Mouse (Mus musculus) right cerebral cortex, postnatal 25 days (tissue): ENCODE data around the gene Ubash3b.

Source experiments
- DNase-seq: peaks from one replicate; pipeline ENCODE4 v3.0.0; 2022

Gene Ubash3b

GRCm38 (mm10) chr9:41166886-41167285 is 5.4 kb upstream of the Ubash3b start:
- no peak for DNase-seq

GRCm38 (mm10) chr9:41162363-41162762 is 866 bp upstream of the Ubash3b start:
- DNase-seq: no peak

- no peak for DNase-seq
Measured at GRCm38 (mm10) chr9:41160536-41161176, 841 bp downstream of the Ubash3b start.

- no peak for DNase-seq
Measured at GRCm38 (mm10) chr9:41159223-41159622, 2.3 kb downstream of the Ubash3b start.

- no peak for DNase-seq
Measured at GRCm38 (mm10) chr9:41157872-41158567, 3.5 kb downstream of the Ubash3b start.

GRCm38 (mm10) chr9:41157020-41157871 is 4.3 kb downstream of the Ubash3b start:
- DNase-seq: peak; percentile 73

- DNase-seq: peak; percentile 46
Measured at GRCm38 (mm10) chr9:41156720-41157019, 4.8 kb downstream of the Ubash3b start.

- DNase-seq: no peak
Measured at GRCm38 (mm10) chr9:41156006-41156719, 5.3 kb downstream of the Ubash3b start.

GRCm38 (mm10) chr9:41153979-41154378 is 7.5 kb downstream of the Ubash3b start:
- DNase-seq: no peak

- DNase-seq: no peak
Measured at GRCm38 (mm10) chr9:41153050-41153449, 8.4 kb downstream of the Ubash3b start.

GRCm38 (mm10) chr9:41151491-41151890 is 10.0 kb downstream of the Ubash3b start:
- DNase-seq: no peak

- DNase-seq: no peak
Measured at GRCm38 (mm10) chr9:41149896-41150295, 11.6 kb downstream of the Ubash3b start.

- no peak for DNase-seq
Measured at GRCm38 (mm10) chr9:41149079-41149676, 12.3 kb downstream of the Ubash3b start.

- no peak for DNase-seq
Measured at GRCm38 (mm10) chr9:41148600-41148999, 12.9 kb downstream of the Ubash3b start.

GRCm38 (mm10) chr9:41147203-41147842 is 14.2 kb downstream of the Ubash3b start:
- peak; percentile 29 for DNase-seq

- no peak for DNase-seq
Measured at GRCm38 (mm10) chr9:41143825-41144224, 17.7 kb downstream of the Ubash3b start.

- DNase-seq: no peak
Measured at GRCm38 (mm10) chr9:41143115-41143514, 18.4 kb downstream of the Ubash3b start.

- DNase-seq: no peak
Measured at GRCm38 (mm10) chr9:41141026-41141425, 20.5 kb downstream of the Ubash3b start.

- DNase-seq: no peak
Measured at GRCm38 (mm10) chr9:41138987-41139808, 22.3 kb downstream of the Ubash3b start.

GRCm38 (mm10) chr9:41136691-41137467 is 24.6 kb downstream of the Ubash3b start:
- DNase-seq: peak; percentile 52
